Mouse (Mus musculus) forebrain, embryonic 11.5 days (tissue): ENCODE measurements around the gene Chrna1. TPM values are rescaled to one million over a fixed set of nuclear protein-coding genes. Genes with fewer than 3 reads are reported as not detected.

ENCODE experiments used
- ATAC-seq: fragments of 200-750 bp; cut with Nextera tagmentation; replicated peaks from 2 replicates; pipeline ENCODE4 v1.8.0; 2017; ENCODE audit warnings: moderate TSS enrichment; ENCODE audit not compliant: low FRiP score
- DNase-seq: peaks from one replicate; pipeline ENCODE4 v3.0.0-alpha.2; 2017; ENCODE audit warnings: low spot score
- H3K27ac ChIP-seq: fragments of 300-500 bp; sonication (generic); 2 replicates; pipeline ENCODE4 v1.5.1; 2014; ENCODE audit warnings: low read depth, low read length
- H3K27me3 ChIP-seq: fragments of 300-500 bp; sonication (generic); 2 replicates; pipeline ENCODE4 v1.6.1; 2014; ENCODE audit warnings: mild to moderate bottlenecking, low read length, mixed read lengths; ENCODE audit not compliant: control insufficient read depth, insufficient read depth
- H3K36me3 ChIP-seq: fragments of 300-500 bp; sonication (generic); 2 replicates; pipeline ENCODE4 v1.6.1; 2014; ENCODE audit warnings: mild to moderate bottlenecking, low read length, moderate library complexity, mixed read lengths; ENCODE audit not compliant: control insufficient read depth, insufficient read depth
- H3K4me1 ChIP-seq: fragments of 300-500 bp; sonication (generic); replicated peaks from 2 replicates; pipeline ENCODE4 v1.6.1; 2014; ENCODE audit warnings: low read length, mixed read lengths; ENCODE audit not compliant: control insufficient read depth, insufficient read depth
- H3K4me2 ChIP-seq: fragments of 300-500 bp; sonication (generic); 2 replicates; pipeline ENCODE4 v1.6.1; 2014; ENCODE audit warnings: low read depth, mild to moderate bottlenecking, low read length, moderate library complexity, mixed read lengths; ENCODE audit not compliant: severe bottlenecking
- H3K4me3 ChIP-seq: fragments of 300-500 bp; sonication (generic); 2 replicates; pipeline ENCODE4 v1.5.1; 2014; ENCODE audit warnings: low read depth, low read length
- H3K9ac ChIP-seq: fragments of 300-500 bp; sonication (generic); 2 replicates; pipeline ENCODE4 v1.6.1; 2014; ENCODE audit warnings: low read length
- H3K9me3 ChIP-seq: fragments of 300-500 bp; sonication (generic); 2 replicates; pipeline ENCODE4 v1.6.1; 2016; ENCODE audit warnings: low read length, mixed read lengths; ENCODE audit not compliant: control insufficient read depth
- WGBS: fragments of 180-500 bp; shearing (Covaris S2); extraction: QIAGEN DNeasy Blood & Tissue Kit; methylation state at CpG from one replicate; pipeline ENCODE4 v1.1.7; 2014; 5-methylcytosine and 5-hydroxymethylcytosine counted together
- polyA plus RNA-seq: library from polyadenylated mRNA; unstranded; fragments of >200 nt; fragmentation: Nextera tagmentation; extraction: Ambion mirVana; gene quantifications from 2 replicates; pipeline ENCODE4 v1.2.1, GENCODE M21; 2014

Chrna1 gene
- polyA plus RNA-seq, 1 experiment from 2014 or later: 0.32 TPM

GRCm38 (mm10) chr2:73587109-73587506 lies 7.0 kb upstream of the Chrna1 start:
- ATAC-seq (no peak), DNase-seq (no peak)
- Histone ChIP-seq H3K4me2 (no peak overlapping the region), H3K4me1 (peaks cover 10% of the 10 kb centered on the region; the same call in 1 of the 2 replicates), H3K4me3 (no peak overlapping the region), H3K9ac (no peak overlapping the region), H3K36me3 (no peaks in the 10 kb centered on the region), H3K9me3 (no peaks in the 10 kb centered on the region), H3K27ac (no peak overlapping the region), H3K27me3 (no peaks in the 10 kb centered on the region)
- 58% methylated on average over 4 of the region's 4 CpGs for WGBS

- no peak for ATAC-seq
- WGBS: 68% methylated on average over 10 of the region's 10 CpGs
- no peak for DNase-seq
- Histone ChIP-seq H3K4me1 (peaks cover 8% of the 10 kb centered on the region; the same call in 1 of the 2 replicates), H3K9ac (no peak overlapping the region), H3K27me3 (no peaks in the 10 kb centered on the region), H3K4me2 (no peak overlapping the region), H3K36me3 (no peaks in the 10 kb centered on the region), H3K9me3 (no peaks in the 10 kb centered on the region), H3K4me3 (no peak overlapping the region), H3K27ac (no peak overlapping the region)
Measured at GRCm38 (mm10) chr2:73586392-73587108, 6.4 kb upstream of the Chrna1 start.

GRCm38 (mm10) chr2:73585347-73585831 lies 5.3 kb upstream of the Chrna1 start:
- peaks cover 5% of the 10 kb centered on the region; the same call in 1 of the 2 replicates for H3K4me1 ChIP-seq
- ATAC-seq (0 out of 2 replicates have a peak, but pooled peaks have one; percentile 10), DNase-seq (no peak)
- no peaks in the 10 kb centered on the region for H3K27me3 ChIP-seq
- H3K9me3 ChIP-seq: no peaks in the 10 kb centered on the region
- peak overlapping the region; percentile 71 for H3K4me2 ChIP-seq
- no peaks in the 10 kb centered on the region for H3K36me3 ChIP-seq
- peak overlapping the region; percentile 39; the same call in 1 of the 2 replicates for H3K9ac ChIP-seq
- 14% methylated on average over 12 of the region's 12 CpGs for WGBS
- H3K4me3 ChIP-seq: peak overlapping the region; percentile 38
- no peak overlapping the region for H3K27ac ChIP-seq

- H3K9ac ChIP-seq: peak overlapping the region; percentile 39; the same call in 1 of the 2 replicates
- peak overlapping the region; percentile 38 for H3K4me3 ChIP-seq
- 6% methylated on average over 14 of the region's 18 CpGs for WGBS
- ATAC-seq (peak; percentile 80), DNase-seq (peak; percentile 92)
- peak overlapping the region; percentile 71 for H3K4me2 ChIP-seq
- H3K27me3 ChIP-seq: no peaks in the 10 kb centered on the region
- no peaks in the 10 kb centered on the region for H3K36me3 ChIP-seq
- H3K27ac ChIP-seq: no peak overlapping the region
- no peaks in the 10 kb centered on the region for H3K9me3 ChIP-seq
- 0 out of 2 replicates have a peak, but pooled peaks cover 3% of the 10 kb centered on the region for H3K4me1 ChIP-seq
Measured at GRCm38 (mm10) chr2:73584645-73585346, 4.7 kb upstream of the Chrna1 start.

- ATAC-seq: no peak
- Histone ChIP-seq H3K9me3 (no peaks in the 10 kb centered on the region), H3K36me3 (no peaks in the 10 kb centered on the region), H3K27ac (no peak overlapping the region), H3K4me1 (0 out of 2 replicates have a peak, but pooled peaks cover 3% of the 10 kb centered on the region), H3K4me2 (no peak overlapping the region), H3K27me3 (no peaks in the 10 kb centered on the region), H3K4me3 (no peak overlapping the region), H3K9ac (no peak overlapping the region)
- no peak for DNase-seq
- WGBS: 86% methylated on average over 5 of the region's 5 CpGs
Measured at GRCm38 (mm10) chr2:73580720-73581119, 582 bp upstream of the Chrna1 start.

- WGBS: 68% methylated on average over 5 of the region's 5 CpGs
- H3K4me1 ChIP-seq: no peaks in the 10 kb centered on the region
Measured at GRCm38 (mm10) chr2:73579168-73579567, 970 bp downstream of the Chrna1 start.

GRCm38 (mm10) chr2:73574418-73574817 lies 5.7 kb downstream of the Chrna1 start:
- Histone ChIP-seq H3K4me1 (no peaks in the 10 kb centered on the region), H3K9me3 (no peaks in the 10 kb centered on the region), H3K4me2 (no peak overlapping the region), H3K36me3 (no peaks in the 10 kb centered on the region), H3K27me3 (no peaks in the 10 kb centered on the region), H3K4me3 (no peak overlapping the region), H3K9ac (no peak overlapping the region), H3K27ac (no peak overlapping the region)
- WGBS: 96% methylated on average over 6 of the region's 6 CpGs
- DNase-seq (no peak), ATAC-seq (no peak)

More at GRCm38 (mm10) chr2:73579168-73579567, 970 bp downstream of the Chrna1 start:
- Histone ChIP-seq H3K9ac (no peak overlapping the region), H3K27me3 (no peaks in the 10 kb centered on the region), H3K4me3 (no peak overlapping the region), H3K9me3 (no peaks in the 10 kb centered on the region), H3K36me3 (no peaks in the 10 kb centered on the region), H3K27ac (no peak overlapping the region), H3K4me2 (no peak overlapping the region)
- ATAC-seq (no peak), DNase-seq (no peak)

- DNase-seq (no peak), ATAC-seq (no peak)
- Histone ChIP-seq H3K27me3 (no peaks in the 10 kb centered on the region), H3K27ac (no peak overlapping the region), H3K4me3 (no peak overlapping the region), H3K4me2 (no peak overlapping the region), H3K9me3 (no peaks in the 10 kb centered on the region), H3K4me1 (no peaks in the 10 kb centered on the region), H3K9ac (no peak overlapping the region), H3K36me3 (no peaks in the 10 kb centered on the region)
- 89% methylated on average over 4 of the region's 4 CpGs for WGBS
Measured at GRCm38 (mm10) chr2:73573556-73573955, 6.6 kb downstream of the Chrna1 start.
